Mouse (Mus musculus) thymus, postnatal 36 days (tissue): ENCODE data around the gene Tmem29.
A peak's percentile ranks its signal among the peaks of the same experiment; 100 is the strongest.
"Not testable (repeated sequence)": the region's sequence is repeated elsewhere in the genome, so short reads cannot be mapped to it uniquely, and the experiment has no call there.

Experiments
- DNase-seq, 2 experiments: peaks; one replicate each; pipeline ENCODE4 v3.0.0; 2022; ENCODE audit warnings: mixed read lengths in 2 of 2

The Tmem29 gene

GRCm38 (mm10) chrX:150458766-150459350 is at the start of gene Tmem29:
Tmem29 (minus strand) TSS chrX:150459154.
- DNase-seq = peak; percentile 77 to 88

- no peak for DNase-seq
Measured at GRCm38 (mm10) chrX:150508696-150509095, 49.7 kb upstream of the Tmem29 start.

DNA sequence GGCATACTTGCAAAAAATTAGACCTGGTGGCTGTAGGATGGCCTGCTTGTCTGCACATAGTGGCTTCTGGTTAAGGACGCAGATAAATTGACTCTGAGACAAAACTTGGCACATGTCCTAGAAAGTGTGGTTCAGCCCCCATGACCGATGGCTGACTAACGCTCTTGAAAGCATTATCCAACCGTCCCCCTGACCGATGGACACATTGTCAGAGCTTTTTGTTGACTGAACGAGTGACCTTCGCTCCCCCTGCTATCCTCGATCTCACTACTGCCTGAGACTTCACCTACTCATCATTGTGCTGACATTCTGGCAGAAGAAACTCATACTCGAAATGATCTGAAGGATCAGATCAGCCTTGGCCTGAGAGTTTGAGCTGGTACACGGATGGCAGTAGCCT is 28.9 kb upstream of the Tmem29 start:
- not testable (repeated sequence) for DNase-seq

DNA sequence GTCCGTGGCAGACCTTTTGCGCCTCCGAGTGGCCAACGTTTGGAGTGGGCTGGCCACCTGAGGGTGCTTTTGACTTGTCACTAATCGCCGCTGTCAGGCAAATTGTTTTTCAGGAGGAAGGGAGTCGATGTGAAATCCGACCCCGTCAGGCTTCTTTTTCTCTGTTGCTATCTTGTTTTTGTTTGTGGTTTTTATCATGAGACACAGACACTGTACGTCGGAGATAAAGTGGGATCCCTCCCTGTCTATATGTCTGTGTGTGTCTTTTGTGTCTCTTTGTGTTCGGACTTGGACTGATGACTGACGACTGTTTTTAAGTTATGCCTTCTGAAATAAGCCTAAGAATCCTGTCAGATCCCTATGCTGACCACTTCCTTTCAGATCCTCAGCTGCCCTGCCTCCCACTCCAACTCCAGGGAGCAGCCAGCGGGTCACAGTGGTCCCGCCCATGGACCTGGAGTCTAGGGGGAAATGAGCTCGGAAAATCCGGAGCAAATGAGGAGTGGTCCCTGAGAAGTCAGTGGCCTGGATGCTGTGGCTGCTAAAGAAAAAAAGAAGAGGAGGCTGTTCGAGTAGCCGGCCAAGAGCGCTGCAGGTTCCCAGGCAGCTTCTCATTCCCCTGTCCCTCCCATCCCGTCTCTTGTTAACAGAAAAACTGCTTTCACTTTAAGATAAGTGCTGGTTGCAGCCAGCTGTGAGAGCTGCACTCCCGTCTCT is 27.5 kb upstream of the Tmem29 start:
- not testable (repeated sequence) for DNase-seq

GRCm38 (mm10) chrX:150477854-150478780 is 19.2 kb upstream of the Tmem29 start:
- DNase-seq = peak; percentile 71 to 87

DNA sequence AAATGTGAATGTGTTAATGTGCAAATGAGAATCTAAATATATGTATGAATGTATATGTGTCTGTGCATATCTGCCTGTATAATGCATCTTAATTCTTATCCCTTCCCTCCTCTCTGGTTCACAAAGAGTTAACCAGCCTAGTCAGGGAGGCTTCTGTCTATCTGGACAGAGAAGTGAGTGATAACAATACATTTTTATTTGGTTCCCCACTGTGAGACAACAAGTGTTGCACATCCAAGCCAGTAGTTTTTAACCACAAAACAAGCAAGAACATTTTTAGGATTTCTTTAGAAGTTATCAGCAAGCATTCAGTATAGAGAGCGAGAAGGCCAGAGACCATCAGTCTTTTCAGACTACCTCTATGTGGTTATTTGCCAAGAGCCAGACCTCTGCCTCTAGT is 12.5 kb upstream of the Tmem29 start:
- DNase-seq = no peak

- no peak for DNase-seq
Measured at GRCm38 (mm10) chrX:150468266-150468665, 9.3 kb upstream of the Tmem29 start.

DNA sequence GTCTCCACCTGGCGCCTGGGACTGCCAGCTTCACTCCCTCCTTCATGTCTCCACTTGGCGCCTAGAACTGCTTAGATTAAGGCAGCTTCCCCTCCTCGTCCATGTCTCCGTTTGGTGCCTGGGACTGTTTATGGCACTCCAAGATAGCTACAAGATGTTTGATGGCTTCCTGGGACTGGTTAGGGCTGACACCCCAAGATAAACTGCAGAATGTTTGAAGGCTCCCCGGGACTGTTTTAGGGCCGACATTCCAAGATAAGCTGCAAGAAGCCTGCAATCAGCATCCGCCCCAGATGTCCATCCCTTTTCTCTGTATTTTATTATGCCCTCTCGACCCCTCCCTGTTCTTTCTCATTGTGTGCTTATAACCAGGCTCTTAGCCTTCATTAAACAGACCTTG is 7.9 kb upstream of the Tmem29 start:
- DNase-seq = not testable (repeated sequence)

DNA sequence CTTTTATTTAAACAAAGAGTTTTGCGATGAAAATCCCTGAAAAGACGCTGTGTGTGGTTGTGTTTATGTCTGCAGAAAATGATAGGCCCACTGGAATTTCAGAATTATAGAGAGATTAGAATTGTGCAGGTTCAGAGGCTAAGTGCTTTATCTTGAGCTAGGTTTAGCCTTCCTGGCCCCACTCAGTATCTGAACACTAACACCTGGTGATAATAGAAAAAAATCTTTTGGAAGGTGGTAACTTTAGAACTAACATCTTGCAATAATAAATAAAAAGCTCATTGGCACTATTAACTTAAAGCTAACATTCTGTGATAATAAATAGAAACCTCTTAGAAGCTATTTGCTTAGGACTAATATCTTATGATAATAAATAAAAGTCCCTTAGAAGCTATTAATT is 1.2 kb upstream of the Tmem29 start:
- DNase-seq = no peak

DNA sequence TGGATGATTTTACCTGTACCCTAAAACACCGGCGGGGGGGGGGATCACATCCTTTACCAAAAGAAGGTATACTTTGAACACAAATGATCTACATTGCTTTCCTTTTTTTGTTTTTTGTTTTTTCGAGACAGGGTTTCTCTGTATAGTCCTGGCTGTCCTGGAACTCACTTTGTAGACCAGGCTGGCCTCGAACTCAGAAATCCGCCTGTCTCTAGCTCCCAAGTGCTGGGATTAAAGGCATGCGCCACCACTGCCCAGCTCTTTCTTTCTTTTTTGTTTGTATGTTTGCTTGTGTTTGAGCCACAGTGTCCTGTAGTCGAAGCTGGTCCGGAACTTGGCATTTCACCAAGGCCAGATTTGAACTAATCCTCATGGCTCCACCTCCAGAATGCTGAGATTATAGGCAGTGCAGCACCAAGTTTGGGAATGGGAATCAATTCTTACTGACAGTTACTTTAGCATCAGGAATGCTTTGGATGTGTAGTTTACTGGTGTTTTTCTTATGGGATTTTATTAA is 515 bp upstream of the Tmem29 start:
- DNase-seq = no peak

GRCm38 (mm10) chrX:150458136-150458535 is 818 bp downstream of the Tmem29 start:
- DNase-seq = no peak

DNA sequence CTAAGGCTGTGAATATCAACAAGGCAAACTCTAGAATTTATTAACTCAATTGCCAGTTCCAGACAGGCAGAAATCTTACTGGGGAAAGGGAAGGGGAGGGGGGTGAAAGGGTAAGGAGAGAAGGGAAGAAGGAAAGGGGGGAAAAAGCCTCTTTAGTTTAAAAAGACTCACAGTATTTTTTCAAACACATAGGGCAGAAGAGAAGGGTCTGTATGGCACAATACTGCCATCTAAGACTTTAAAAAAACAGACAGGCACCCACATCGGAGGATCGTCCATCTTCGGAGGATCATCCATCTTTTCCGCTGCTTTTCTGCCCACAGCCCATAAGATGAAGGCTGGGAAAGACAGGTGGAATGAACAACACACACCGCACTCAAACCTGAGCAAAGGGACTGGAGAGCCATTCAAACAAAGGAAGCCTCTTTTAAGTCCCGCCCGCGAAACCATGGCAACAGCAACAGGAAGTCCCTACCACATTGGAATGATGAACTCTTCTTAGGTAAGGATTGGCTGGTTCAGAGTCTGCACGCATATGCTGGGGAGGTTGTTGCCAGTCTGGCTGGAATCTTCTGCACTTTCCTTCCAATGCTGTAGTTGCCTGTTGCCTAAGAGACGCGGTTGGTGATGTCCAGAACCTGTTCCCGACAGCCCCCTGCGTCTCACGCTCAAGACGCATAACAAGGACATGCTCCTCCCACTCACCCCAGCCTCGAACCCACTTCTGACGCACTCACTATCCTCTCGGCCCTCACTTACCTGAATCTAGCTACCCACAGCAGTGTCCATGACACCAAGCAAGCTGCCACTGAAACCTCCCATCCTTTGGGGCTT is 18.2 kb downstream of the Tmem29 start:
- peak; percentile 73 to 82 for DNase-seq

- DNase-seq = no peak
Measured at GRCm38 (mm10) chrX:150436373-150436772, 22.6 kb downstream of the Tmem29 start.

GRCm38 (mm10) chrX:150435367-150435766 is 23.6 kb downstream of the Tmem29 start:
- no peak for DNase-seq

DNA sequence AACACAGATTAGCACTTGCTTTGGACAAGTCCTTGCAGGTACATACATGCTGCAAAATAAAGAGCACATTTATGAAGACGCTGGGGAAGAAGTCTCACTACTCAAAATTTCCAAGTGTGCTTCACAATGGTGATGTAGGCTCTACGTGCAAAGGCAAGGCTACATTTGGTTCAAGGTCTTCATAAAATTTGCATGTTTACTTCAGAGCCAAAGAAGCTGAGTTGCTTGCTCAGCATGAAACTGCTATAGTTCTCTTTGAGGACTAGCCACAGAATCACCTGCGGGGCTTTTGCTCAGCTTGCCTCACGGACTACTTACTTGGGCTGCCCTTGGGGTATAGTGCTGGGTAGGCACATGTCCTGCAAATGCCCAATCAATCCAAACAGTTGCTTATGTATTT is 45.4 kb downstream of the Tmem29 start:
- no peak for DNase-seq
